Mouse (Mus musculus) urinary bladder, postnatal 10 days (tissue): ENCODE data around the gene Btaf1.
A peak's percentile ranks its signal among the peaks of the same experiment; 100 is the strongest.

Source experiments
- DNase-seq: peaks from one replicate; pipeline ENCODE4 v3.0.0; 2022; ENCODE audit warnings: low spot score

The Btaf1 gene

DNA sequence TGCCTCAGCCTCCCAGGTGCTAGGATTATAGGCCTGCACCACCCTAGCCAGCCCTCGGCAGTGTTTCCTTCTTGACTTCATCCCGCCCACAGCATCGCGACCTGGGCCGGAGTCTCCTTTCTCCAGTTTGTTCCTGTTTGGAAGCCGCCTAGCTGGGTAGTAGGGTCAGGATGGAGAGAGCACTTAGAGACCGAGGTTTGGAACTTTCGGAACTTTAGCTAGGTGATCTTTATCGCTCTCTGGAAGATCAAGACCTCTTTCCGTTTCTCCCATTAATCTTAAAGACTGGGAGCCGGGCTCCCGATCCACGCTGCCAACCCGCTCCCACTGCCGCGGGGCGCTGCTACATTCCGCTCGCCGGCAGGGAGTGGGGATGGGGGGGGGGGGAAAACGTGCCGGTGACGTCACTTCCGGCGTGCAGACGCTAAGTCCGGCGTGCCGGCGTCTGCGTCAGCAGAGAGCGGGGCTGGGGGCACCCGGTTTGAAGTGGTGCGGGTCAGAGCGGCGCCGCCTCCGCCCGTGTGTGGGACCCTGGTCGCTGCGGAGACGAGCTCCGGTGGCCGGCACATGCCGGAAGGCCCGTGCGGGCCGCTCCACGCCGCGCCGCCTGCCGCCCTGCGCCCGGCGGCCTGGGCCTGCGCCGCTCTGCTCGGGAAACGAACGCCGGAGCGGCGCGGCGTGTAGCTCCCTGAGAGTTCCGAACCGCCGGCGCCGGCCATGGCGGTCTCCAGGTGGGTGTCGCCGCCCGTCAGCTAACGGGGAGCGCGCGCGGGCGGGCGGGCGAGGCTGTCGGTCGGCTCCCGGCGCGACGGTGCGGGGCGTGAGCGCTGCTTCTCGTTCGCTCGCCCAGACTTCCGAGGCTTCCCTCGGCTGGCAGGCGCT lies at the start of gene Btaf1:
TSS of gene Btaf1 (plus strand) at position 409 of the 882 bp plus-strand sequence.
- DNase-seq = peak; percentile 46

DNA sequence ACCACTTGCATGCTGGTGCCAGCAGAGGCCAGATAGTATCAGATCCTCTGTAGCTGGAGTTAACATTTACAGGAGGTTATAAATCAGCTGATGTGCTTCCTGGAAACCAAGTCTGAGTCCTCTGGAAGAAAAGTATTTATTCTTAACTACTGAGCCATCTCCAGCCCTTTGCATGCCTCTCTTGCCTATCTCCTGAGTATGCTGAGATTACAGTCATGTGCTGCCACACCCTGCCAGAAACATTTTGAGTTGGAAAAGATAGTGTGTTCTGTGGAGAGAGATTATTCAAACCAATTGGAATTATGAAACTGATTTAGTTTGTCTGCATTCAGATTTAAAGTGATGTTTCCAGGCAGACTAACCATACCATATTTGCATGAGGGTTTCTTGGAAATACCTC lies 48.5 kb upstream of the Btaf1 start:
- no peak for DNase-seq

DNA sequence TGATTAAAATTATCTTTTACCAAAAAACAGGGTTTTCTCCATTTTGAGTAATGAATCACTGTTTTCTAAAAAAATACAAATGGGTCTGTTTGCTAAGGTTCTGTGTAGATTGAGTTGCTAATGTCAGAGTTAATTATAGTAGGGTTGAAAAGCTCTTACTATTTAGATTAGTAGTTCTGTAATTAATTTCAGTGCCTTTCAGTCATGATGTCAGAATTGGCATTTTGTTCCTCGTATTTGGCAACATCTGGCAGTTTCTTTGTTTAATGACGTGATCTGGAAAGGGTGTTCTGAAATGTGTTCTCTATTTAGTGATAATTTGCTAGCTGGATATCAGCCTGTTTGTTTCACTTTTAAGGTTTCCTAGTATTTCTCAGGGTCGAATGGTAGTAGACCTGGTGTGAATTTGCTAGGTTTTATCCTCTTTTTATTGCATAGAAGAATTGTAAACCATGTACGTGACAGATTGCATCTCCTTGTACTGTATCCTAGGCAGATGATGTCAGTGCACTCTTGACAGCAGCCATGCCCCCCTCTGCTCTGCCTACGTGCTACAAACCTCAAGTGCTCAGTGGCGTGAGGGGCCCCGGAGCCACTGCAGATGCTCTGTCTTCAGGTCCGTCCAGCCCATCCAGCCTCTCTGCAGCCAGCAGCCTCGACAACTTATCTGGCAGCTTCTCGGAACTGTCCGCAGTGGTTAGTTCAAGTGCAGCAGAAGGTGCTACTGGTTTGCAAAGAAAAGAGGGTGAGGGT lies 47.0 kb upstream of the Btaf1 start:
- no peak for DNase-seq

DNA sequence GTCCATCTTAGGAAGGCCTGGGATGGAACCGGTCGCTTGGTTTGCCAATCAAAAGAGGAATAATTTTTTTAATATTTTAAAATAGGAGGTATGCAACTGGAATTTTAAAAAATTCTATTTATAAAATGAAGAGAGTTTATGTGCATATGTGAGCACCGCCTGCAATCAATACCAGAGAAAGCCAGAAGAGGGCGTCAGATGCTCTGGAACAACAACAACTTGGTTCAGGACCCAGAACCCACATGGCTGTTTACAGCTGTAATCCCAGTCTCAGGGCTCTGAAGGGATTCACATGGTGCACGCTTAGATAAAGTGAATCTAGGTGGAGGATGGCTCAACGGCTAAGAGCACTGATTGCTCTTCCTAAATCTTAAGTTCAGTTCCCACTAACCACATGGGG lies 42.8 kb upstream of the Btaf1 start:
- DNase-seq = no peak

DNA sequence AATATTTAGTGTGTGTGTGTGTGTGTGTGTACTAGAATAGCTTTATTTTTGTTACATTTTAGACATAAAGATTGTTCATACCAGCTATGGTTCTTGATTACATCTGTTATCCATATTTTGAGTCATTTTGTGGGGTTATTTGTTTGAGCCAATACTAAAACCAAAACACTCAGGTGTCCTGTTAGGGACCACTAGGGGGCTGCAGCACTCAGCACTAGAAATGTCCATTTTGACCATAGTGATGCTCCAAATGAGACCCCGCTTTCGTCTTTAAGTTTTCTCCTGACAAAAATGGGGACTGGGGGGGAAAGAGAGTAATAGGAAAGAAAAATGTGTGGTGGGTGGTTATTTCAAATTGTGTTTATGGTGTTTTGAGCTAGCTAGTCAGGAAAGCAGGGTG lies 39.6 kb upstream of the Btaf1 start:
- DNase-seq = no peak

DNA sequence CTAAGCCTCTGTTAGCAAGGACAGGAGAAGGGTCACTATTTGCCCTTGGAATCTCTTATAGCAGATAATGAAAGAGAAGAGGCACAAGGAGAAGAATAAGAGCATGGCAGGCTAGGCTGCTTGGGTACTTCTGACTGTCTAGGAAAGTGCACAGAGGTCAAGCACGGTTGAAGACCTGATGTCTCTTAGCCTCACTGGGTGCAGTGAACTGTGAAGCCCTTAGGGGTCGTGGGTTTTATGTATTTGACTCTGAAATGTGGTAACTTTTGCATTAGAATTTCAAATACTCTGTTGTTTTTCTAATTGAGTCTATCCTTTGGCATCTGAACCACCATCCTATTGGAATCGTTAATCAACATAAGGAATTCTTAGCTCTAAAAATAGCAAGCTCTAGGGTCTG lies 38.2 kb upstream of the Btaf1 start:
- DNase-seq = no peak

DNA sequence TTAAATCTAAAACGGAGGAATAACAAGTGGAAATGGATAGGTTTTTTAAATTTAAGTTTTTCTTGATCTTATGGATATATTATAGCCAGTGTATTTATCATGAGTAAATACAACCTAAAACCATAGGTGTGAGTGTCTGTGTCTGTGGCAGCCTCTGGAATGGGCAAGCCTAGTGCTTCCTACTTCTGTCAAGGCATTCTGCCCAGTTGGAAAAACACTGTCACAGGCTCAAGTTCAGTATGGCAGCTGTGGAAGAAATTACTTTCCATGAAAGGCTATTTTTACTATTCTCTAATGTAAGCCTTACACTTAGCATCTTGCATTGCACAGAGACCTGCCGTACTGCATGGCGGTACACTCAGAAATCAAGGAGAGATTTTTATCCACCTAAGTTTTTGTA lies 34.1 kb upstream of the Btaf1 start:
- no peak for DNase-seq

DNA sequence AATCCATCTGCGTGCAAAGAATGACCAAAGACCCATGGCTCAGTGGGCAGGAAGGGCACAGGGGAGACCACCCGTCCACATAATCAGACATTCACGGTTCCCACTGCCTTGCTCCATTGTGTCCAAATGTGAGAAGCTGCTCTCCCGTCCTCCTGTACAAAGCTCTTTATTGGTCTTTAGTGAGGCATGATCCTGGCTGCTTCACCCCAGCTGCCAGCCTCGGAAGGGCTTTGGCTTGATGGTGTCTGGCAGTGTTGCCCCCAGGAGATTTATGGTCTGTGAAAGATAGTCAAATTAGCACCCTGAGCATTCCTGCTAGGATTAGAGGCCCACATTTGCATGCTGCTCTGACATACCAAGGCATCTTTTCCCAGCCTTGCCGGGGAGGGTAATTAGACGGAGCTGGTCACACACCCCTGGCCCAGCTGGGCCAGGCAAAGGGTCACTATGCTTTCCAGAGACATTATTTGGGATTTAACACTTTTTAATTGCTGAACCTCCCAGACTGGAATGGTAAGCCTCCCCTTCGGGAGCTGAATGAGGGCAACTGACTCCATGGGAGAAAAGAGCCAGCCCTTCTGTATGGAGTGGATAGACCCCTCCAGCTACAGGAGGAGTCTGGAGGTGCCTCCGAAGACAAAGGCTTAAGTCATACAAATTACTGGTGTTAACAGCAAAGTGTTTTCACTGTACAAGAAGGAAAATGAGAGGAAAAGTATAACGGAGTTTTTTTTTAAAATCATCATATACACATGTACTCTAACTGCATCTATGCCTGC lies 28.9 kb upstream of the Btaf1 start:
- DNase-seq = no peak

DNA sequence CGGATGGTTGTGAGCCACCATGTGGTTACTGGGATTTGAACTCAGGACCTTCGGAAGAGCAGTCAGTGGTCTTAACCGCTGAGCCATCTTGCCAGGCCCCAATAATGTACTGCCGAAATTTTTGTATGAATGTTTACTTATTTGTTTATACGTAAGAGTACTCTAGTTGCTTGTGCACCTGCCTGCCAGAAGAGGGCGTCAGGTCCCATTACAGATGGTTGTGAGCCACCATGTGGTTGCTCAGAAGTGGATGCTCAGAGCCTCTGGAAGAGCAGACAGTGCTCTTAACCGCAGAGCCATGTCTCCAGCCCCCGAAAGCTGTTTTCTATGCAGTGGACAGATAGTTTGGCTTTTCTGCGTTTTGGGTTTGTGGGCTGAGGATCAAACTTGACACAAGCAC lies 28.1 kb upstream of the Btaf1 start:
- DNase-seq = no peak

DNA sequence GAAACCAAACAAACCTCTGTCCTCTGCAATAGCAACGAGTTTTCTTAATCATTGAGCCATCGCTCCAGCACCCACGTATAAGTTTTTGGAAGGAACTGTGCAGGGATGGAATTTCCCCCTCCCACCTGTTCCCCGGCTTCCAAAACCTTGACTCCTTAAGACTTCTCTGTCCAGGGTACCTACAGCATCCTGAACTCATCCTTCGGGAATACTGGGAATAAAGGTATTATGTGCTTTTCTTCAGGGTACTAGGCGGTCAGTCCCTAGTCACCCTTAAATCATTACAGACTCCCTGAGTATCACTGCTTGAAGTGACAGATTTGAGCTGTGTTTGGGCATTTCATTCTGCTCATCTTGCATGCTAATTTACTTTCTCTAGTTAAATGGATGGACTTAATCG lies 22.5 kb upstream of the Btaf1 start:
- no peak for DNase-seq

DNA sequence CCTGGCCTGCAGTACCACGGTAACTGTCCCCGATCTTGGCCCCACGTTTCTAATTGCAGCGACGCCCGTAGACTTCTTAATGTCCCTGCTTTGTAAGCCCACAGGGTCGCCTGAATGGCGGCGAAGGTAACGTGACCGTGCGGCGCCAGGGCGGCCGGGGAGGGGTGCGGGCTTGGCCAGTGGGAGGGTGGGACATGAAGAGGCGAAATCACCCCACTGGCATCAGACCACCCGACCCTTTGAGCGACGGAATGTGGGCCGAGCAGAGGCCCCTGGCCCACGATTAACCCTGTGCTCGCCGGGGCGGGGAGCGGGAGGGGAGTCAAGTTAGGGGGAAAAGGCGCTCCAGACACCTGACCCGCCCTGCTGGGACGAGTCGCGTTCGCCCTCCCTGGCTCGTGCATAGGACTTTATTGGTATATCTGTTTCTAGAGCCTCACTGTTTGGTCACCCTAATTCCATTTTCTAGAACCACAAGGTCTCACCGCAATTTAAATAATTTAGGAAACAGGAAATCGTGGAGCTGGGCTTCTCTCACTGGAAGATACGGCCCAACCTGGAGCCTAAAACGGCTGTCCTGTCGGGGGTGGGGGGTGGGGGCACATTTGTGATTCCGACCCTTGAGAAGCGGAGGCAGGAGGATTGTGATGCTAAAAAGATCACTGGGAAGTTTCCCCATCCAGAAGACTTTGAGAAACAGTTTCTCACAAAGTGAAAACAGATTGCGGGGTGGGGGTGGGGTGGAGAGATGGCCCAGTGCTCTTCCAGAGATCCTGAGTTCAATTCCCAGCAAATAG lies 21.5 kb upstream of the Btaf1 start:
- no peak for DNase-seq

DNA sequence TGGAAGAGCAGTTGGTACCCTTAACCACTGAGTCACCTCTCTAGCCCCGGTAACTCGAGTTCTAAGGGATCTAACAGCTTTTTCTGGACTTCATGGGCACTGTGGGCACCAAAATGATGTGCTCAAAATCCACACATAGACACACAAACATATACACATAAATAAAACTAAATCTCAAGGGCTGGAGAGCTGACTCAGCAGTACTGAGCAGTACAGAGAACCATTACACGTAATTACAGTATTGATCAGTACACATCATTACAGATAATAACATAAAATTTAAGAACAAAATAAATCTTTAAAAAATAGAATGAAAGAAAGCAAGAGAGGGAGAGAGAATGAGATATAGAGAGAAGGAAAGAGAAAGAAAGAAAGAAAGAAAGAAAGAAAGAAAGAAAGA lies 16.7 kb upstream of the Btaf1 start:
- no peak for DNase-seq

DNA sequence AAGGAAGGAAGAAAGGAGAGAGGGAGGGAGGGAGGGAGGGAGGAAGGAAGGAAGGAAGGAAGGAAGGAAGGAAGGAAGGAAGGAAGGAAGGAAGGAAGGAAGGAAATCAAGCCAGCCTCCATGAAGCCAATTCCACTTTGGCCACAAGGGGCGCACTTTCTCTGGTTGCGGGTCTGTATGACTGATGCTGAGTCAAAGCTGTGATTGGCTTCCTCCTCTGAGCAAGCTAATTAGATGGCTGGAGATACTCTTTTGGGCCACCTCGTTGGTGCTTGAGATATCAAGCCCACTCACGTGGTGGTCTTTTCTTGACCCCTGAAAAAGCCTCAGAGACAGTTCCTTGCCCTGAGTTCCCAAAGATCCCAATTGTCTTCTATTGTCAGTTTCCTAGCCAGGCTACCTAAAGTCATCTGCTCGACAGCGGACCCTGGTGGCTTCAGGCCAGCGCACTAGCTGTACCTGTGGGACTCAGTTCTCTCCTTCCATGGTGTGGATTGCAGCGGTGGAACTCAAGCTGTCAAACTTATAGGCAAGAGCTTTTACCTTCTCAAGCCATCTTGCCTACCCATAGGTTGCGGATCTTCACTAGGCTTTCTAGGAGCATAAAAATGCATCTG lies 16.1 kb upstream of the Btaf1 start:
- DNase-seq = no peak

DNA sequence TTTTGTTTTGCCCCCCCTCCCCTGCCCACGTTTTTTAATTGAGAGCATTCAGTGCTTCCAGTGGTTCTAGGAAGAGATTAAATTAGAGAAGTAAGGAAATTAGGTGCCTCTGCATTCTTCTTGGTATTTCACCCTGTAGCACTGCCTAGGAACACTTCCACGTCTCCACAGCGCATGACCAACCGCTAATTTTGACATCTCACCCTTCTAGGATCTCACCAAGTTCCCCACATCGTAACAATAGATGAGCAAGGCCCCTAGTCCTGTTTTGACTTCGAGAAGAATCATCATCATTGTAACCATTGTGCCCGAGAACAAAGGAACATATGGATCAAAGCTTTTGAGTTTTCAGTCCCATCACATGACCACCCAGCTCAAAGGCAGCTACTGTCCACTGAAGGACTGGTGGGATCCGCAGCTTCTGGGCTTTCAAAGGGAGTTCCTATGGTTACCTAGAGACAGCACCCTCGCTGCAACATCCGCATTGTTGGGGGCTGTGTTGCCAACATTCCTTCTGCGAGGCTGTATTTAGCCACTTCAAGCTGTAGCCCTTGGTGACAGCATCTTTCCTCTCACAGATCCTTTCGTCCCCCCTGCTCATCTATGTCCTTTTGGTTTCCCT lies 15.3 kb upstream of the Btaf1 start:
- DNase-seq = no peak

DNA sequence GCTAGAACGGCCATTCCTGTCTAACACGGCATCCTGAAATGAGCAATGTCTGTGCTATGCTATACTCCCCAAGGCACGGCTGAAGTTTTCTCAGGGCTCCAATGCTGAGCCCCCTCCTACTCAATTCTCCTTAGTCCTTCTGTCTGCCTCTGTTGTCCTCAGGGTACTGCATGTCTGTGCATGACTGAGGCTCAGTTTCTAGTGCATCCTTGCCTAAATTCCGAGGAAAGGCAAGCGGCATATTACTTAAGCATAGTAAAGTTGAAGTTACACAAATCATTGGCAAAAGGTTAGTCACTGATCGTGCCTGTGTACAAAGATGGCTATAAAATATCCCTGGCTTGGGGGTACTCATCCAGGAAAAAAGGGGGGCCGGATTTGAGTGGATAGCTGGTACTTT lies 12.8 kb upstream of the Btaf1 start:
- DNase-seq = no peak

DNA sequence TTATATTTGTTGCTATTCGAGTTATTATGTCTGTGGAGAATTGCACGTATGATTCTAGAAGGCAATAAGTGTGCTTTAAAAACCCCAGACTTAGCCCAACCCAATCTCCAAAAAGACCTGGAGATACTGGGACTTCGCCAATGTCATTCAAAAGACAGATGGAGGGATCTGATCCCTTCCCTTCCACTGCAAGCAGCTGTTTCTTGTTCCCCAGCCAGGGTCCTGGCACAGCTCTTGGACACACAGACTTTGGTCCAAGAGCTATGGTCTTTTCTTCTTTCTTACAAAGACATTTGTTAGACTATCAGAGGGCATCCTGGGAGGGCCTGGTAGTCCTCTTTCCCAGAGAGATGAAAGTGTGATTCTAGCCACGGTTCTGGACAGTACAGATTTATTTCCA lies 9.7 kb upstream of the Btaf1 start:
- no peak for DNase-seq

DNA sequence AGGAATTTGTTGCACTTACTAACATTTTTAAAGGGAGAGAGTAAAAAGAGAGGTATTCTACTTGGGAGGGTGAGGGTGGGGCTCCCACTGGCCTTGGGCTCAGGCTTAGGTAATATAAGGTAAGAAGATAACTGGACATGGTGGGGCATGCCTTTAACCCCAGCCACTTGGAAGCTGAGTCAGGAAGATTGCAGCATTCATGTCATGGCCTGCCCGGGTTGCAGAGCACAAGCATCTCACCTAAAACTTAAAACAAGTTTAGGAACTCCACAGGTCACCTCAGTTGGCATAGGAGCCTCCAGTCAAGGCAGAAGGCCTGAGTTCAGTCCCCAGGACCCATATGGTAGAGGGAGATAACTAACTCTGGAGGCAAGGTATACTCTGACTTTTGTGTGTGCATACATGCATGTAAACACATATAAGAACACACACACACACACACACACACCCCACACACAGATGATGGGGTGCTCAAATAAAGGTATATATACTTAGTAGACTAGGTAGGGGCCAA lies 8.9 kb upstream of the Btaf1 start:
- DNase-seq = no peak

DNA sequence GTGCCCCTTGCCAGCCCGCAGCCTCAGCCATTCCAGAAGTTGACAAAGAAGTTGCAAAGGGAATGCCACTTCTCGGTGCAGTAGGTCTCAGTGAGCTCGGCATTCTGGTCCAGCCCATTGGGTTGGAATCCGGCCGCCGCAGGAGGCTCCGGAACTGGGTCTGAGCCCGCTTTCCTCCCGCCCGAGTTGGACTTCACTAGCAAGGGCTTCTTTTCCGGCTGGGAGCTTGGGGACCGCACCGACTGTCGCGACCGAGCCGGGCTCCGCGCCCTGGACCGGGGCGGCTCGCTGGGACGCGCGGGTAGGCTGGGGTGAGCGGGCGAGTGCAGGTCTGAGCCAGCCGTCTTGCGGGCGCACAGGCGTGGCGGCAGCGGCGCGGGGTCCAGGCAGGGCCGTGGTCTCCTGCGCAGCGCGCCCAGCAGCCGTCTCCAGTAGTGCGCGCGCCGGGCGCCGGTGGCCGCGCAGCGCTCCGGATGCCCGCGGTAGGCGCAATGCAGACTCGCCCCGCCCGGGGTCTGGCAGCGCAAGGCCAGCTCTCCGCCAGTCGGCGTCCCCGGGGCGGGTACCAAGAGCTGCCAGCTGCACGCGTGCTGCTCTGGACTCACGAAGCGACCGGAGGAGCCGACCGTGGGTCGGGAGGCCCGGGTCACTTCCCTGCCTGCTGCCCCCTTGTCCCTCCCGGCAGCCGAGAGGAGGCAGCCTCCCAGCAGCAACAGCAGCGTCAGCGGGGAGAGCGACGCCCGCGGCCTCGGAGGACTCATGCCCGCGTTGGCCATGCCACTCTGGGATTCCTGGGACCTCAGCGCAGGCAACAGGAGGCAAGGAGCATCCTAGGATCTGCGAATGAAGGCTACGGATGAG lies 7.2 kb upstream of the Btaf1 start:
- peak; percentile 31 for DNase-seq

DNA sequence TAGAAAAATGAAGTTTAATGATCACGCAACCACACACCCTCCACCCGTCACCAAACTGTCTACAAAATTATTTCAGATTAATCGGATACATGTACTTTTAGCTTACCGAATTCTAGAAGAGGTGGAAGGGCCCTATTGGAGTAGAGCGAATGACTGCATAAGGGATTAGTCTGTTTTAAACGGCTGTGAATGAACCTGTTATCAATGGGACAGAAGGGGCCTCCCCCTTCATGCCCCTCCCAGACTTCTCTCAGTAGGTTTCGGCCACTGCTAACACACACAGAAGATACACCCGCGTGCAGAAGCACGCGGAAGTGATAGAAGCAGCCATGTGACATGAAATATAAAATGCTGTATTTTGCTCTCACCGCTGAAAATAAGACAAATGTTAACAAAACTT lies 6.4 kb upstream of the Btaf1 start, which contains the start of gene Fgfbp3:
TSS of gene Fgfbp3 (minus strand) at position 150 of the 400 bp plus-strand sequence.
- DNase-seq = no peak

DNA sequence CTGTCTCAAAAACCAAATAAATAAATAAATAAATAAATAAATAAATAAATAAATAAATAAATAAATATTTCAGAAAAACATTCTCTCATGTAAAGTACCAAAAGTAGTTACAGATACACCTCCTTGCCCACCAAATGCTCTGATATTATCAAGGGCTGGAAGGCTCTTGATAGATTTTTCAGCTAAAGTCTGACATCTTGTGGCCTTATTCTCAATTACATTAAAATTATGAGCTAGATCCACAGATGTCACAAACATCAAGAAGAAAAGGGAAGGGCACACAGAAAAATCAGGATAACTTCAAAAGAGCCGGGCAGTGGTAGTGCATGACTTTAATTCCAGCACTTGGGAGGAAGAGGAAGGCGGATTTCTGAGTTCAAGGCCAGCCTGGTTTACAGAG lies 3.9 kb upstream of the Btaf1 start:
- no peak for DNase-seq
